Mouse (Mus musculus) liver, postnatal 0 days (tissue): ENCODE measurements around the gene 4932415D10Rik.

ENCODE experiments used
- CTCF ChIP-seq: sonication (generic); IDR thresholded peaks from 2 replicates; pipeline ENCODE4 v1.5.1; 2016; ENCODE audit warnings: antibody characterized with exemption, low read depth
- EP300 ChIP-seq: IDR thresholded peaks from 2 replicates; pipeline ENCODE4 v1.6.1; 2016; ENCODE audit warnings: antibody characterized with exemption, low read depth, mild to moderate bottlenecking

DNA sequence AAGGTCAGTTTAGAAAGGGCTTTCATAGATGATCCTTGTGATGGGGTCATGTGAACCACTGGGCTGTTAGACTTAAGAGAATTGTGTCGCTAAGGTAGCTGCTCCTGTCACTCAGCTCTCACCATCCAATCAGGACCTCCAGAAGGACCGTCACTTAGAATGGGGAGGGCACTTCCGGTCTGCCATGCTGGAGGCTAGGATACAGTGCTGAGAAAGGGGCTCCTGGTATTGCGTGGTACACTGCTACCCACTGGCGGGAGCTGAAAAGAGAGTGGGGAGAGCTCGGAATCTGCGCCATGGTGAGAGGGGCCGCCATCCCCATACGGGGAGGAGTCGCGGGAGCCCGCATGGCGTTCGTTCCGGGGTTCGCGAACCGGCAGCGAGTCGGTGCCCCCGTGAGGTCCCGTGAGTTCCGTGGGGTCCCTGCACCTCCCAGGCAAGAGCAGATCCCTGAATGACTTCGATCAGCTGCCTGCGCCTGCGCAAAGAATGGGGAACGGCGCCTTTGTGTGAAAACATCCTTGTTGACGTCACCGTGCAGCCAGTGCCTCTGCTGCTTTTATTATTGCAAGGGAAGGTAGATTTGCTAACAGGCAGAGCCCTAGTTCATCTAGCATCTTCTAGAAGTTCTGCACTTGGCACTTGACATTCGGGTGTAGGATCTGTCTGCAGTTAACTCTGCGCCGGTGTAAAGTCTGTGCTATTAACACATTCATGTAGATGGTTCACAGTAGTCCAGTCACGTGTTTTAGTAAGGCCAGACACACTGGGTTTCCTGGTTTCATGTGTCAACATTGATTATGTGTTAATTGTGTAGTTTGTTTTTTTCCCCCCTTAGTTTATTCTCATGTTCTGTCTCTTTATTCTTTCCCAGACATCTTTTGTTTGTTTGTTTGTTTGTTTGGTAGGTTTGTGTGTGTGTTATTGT lies 38.0 kb upstream of the 4932415D10Rik start, which contains the start of gene Gm4924:
- TF ChIP-seq CTCF (no peak), EP300 (no peak)
